Mouse (Mus musculus) heart, embryonic 12.5 days (tissue): Measurements from ENCODE around the gene Zfp335. TPM values are rescaled to one million over a fixed set of nuclear protein-coding genes. Genes with fewer than 3 reads are reported as not detected.

ENCODE experiments used
- ATAC-seq: fragments of 200-750 bp; cut with Nextera tagmentation; 2 replicates; pipeline ENCODE4 v1.8.0; 2017; ENCODE audit warnings: moderate TSS enrichment, moderate library complexity; ENCODE audit not compliant: insufficient number of reproducible peaks, low FRiP score
- H3K27ac ChIP-seq: fragments of 300-500 bp; sonication (generic); 2 replicates; pipeline ENCODE4 v1.5.1; 2016; ENCODE audit warnings: mild to moderate bottlenecking, moderate library complexity; ENCODE audit not compliant: poor library complexity, severe bottlenecking
- H3K27me3 ChIP-seq: fragments of 300-500 bp; sonication (generic); replicated peaks from 2 replicates; pipeline ENCODE4 v1.6.1; 2016; ENCODE audit warnings: mild to moderate bottlenecking, moderate library complexity
- H3K36me3 ChIP-seq: fragments of 300-500 bp; sonication (generic); 2 replicates; pipeline ENCODE4 v1.6.1; 2016; ENCODE audit warnings: mild to moderate bottlenecking, moderate library complexity
- H3K4me1 ChIP-seq: fragments of 300-500 bp; sonication (generic); replicated peaks from 2 replicates; pipeline ENCODE4 v1.6.1; 2016; ENCODE audit warnings: mild to moderate bottlenecking
- H3K4me2 ChIP-seq: fragments of 300-500 bp; sonication (generic); 2 replicates; pipeline ENCODE4 v1.6.1; 2016; ENCODE audit warnings: mild to moderate bottlenecking, moderate library complexity
- H3K4me3 ChIP-seq: fragments of 300-500 bp; sonication (generic); 2 replicates; pipeline ENCODE4 v1.5.1; 2016; ENCODE audit warnings: mild to moderate bottlenecking
- H3K9ac ChIP-seq: fragments of 300-500 bp; sonication (generic); 2 replicates; pipeline ENCODE4 v1.6.1; 2016; ENCODE audit warnings: mild to moderate bottlenecking, moderate library complexity
- H3K9me3 ChIP-seq: fragments of 300-500 bp; sonication (generic); replicated peaks from 2 replicates; pipeline ENCODE4 v1.6.1; 2016; ENCODE audit warnings: mild to moderate bottlenecking, moderate library complexity
- WGBS: fragments of 180-500 bp; shearing (Covaris S2); methylation state at CpG from one replicate; pipeline ENCODE4 v1.1.7; 2016; 5-methylcytosine and 5-hydroxymethylcytosine counted together
- polyA plus RNA-seq: library from polyadenylated mRNA; unstranded; fragments of >200 nt; fragmentation: Nextera tagmentation; extraction: Ambion mirVana; gene quantifications from 2 replicates; pipeline ENCODE4 v1.2.1, GENCODE M21; 2016

Zfp335 gene
- polyA plus RNA-seq, 1 experiment from 2014 or later = 11.4 TPM

- H3K27me3 ChIP-seq = no peaks in the 10 kb centered on the region
- no peak overlapping the region for H3K27ac ChIP-seq
- peaks cover 20% of the 10 kb centered on the region for H3K4me1 ChIP-seq
- WGBS = 94% methylated on average over 5 of the region's 5 CpGs
- no peak overlapping the region for H3K4me3 ChIP-seq
- ATAC-seq = no peak
- H3K36me3 ChIP-seq = peaks cover 64% of the 10 kb centered on the region
- no peak overlapping the region for H3K9ac ChIP-seq
- peaks cover 8% of the 10 kb centered on the region for H3K9me3 ChIP-seq
- H3K4me2 ChIP-seq = no peak overlapping the region
Measured at GRCm38 (mm10) chr2:164908011-164908410, 3.5 kb downstream of the Zfp335 start.

GRCm38 (mm10) chr2:164907511-164907910 lies 4.0 kb downstream of the Zfp335 start:
- H3K27me3 ChIP-seq = no peaks in the 10 kb centered on the region
- H3K4me3 ChIP-seq = no peak overlapping the region
- 96% methylated on average over 12 of the region's 12 CpGs for WGBS
- ATAC-seq = no peak
- no peak overlapping the region for H3K9ac ChIP-seq
- H3K9me3 ChIP-seq = peaks cover 8% of the 10 kb centered on the region
- H3K36me3 ChIP-seq = peaks cover 70% of the 10 kb centered on the region
- no peak overlapping the region for H3K27ac ChIP-seq
- peaks cover 19% of the 10 kb centered on the region for H3K4me1 ChIP-seq
- no peak overlapping the region for H3K4me2 ChIP-seq

DNA sequence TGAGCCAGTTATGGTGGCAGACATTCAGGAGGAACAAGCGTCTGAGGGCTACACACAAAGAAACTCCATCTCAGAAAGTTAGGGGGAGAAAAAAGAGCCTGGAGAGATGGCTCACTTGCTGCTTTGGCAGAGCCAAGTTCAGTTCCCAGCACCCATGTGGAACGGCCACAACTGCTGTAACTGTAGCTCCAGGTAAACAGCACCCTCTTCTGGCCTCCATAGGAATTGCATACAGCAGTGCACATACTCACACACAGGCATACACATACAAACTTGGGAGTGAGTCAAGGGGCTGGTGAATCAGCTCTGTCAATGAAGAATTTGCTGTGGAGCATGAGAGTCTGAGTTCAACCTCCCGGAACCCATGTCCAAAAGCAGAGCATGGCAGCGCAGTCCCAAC lies 5.5 kb downstream of the Zfp335 start:
- peaks cover 14% of the 10 kb centered on the region for H3K4me1 ChIP-seq
- H3K4me2 ChIP-seq = no peak overlapping the region
- peaks cover 8% of the 10 kb centered on the region for H3K9me3 ChIP-seq
- 96% methylated on average over 4 of the region's 4 CpGs for WGBS
- H3K27me3 ChIP-seq = no peaks in the 10 kb centered on the region
- no peak overlapping the region for H3K4me3 ChIP-seq
- no peak overlapping the region for H3K27ac ChIP-seq
- ATAC-seq = no peak
- peaks cover 84% of the 10 kb centered on the region for H3K36me3 ChIP-seq
- no peak overlapping the region for H3K9ac ChIP-seq

GRCm38 (mm10) chr2:164903496-164903895 lies 8.1 kb downstream of the Zfp335 start:
- H3K4me2 ChIP-seq = no peak overlapping the region
- no peak overlapping the region for H3K27ac ChIP-seq
- H3K27me3 ChIP-seq = no peaks in the 10 kb centered on the region
- peaks cover 8% of the 10 kb centered on the region for H3K9me3 ChIP-seq
- H3K4me1 ChIP-seq = no peaks in the 10 kb centered on the region
- H3K36me3 ChIP-seq = peaks cover 100% of the 10 kb centered on the region
- ATAC-seq = no peak
- 67% methylated on average over 1 of the region's 1 CpGs for WGBS
- no peak overlapping the region for H3K9ac ChIP-seq
- no peak overlapping the region for H3K4me3 ChIP-seq

DNA sequence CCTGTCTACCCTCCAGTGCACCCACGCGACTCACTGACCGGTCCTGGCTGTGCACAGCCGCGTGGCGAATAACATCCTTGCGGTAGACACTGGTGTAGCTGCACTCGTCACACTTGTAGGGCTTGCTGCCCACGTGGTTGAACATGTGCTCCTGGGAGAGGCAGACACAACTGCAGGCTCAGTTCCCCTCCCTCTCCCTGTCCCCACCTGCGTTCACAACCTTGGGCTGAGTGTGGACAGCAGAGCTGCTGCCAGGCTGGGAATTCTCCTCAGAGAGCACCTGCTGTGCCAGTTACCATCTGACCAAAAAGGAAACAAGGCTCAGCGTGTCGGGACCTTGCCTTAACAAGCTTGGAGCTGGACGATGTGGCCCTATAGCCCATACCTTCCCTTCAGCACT lies 10.2 kb downstream of the Zfp335 start:
- WGBS = 90% methylated on average over 13 of the region's 13 CpGs
- Histone ChIP-seq H3K9me3 (peaks cover 5% of the 10 kb centered on the region), H3K4me3 (no peak overlapping the region), H3K9ac (no peak overlapping the region), H3K4me1 (no peaks in the 10 kb centered on the region), H3K4me2 (no peak overlapping the region), H3K27ac (no peak overlapping the region), H3K36me3 (peaks cover 99% of the 10 kb centered on the region), H3K27me3 (no peaks in the 10 kb centered on the region)
- ATAC-seq = no peak

DNA sequence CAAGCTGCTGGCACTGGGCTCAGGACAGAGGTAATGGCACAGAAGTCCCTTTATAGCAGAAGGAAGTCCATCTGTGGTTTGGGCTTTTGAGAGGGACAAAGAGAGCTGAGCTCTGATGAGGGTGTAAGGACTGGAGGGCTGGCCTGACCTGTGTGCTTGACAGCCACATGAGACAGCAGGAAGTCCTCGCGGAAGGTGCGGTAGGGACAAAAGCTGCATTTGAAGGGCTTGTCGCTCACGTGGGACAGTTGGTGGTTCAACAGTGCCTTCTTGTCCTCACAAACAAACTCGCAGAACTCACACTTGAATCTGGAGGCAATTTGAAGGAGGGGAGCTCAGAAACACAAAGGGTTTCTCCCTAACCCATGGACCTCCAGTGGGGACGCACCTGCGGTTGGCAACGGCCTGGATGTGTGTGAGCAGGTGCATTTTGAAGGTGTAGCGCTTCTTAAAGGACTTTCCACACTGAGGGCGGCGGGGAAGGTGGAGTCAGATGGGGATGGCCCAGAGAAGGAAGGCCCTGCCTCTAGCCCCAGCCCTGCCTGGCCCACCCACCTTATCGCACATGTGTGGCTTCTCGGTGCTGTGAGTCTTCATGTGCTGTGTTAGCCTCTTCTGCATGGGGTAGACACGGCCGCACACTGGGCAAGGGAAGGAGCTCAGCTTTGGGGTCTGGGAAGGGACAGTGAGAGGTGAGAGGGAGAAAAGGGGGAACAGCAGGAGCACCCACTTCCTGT lies 11.7 kb downstream of the Zfp335 start:
- Histone ChIP-seq H3K36me3 (peaks cover 99% of the 10 kb centered on the region), H3K9me3 (peaks cover 7% of the 10 kb centered on the region; the same call in 1 of the 2 replicates), H3K4me1 (no peaks in the 10 kb centered on the region), H3K9ac (no peak overlapping the region), H3K27me3 (no peaks in the 10 kb centered on the region), H3K4me2 (no peak overlapping the region), H3K27ac (no peak overlapping the region), H3K4me3 (no peak overlapping the region)
- ATAC-seq = no peak
- WGBS = 93% methylated on average over 16 of the region's 16 CpGs

DNA sequence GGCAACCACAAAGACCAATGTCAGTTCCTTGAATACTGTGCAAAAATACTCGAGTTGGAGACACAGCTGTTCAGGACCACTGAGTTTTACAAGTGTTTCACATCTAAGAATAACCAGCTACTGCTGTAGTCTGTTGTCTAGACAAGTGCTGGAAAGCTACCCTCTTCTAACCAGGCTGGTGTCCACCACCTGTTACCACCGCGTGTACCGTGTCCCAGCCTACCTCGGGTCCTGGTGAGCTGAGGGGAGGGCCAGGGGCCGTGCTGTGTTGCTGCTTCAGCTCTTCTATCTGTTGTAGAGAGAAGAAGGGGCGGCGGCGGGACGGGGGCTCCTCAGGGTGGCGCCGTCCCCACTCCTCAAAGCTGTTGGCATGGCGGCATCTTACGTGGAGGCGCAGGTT lies 12.5 kb downstream of the Zfp335 start:
- no peak overlapping the region for H3K9ac ChIP-seq
- no peaks in the 10 kb centered on the region for H3K4me1 ChIP-seq
- peaks cover 7% of the 10 kb centered on the region; the same call in 1 of the 2 replicates for H3K9me3 ChIP-seq
- no peaks in the 10 kb centered on the region for H3K27me3 ChIP-seq
- H3K36me3 ChIP-seq = peaks cover 99% of the 10 kb centered on the region
- no peak overlapping the region for H3K4me3 ChIP-seq
- no peak overlapping the region for H3K4me2 ChIP-seq
- H3K27ac ChIP-seq = no peak overlapping the region
- WGBS = 92% methylated on average over 15 of the region's 15 CpGs
- no peak for ATAC-seq

- H3K27me3 ChIP-seq = no peaks in the 10 kb centered on the region
- H3K9me3 ChIP-seq = peaks cover 7% of the 10 kb centered on the region; the same call in 1 of the 2 replicates
- H3K4me3 ChIP-seq = no peak overlapping the region
- 94% methylated on average over 7 of the region's 7 CpGs for WGBS
- H3K9ac ChIP-seq = no peak overlapping the region
- peaks cover 99% of the 10 kb centered on the region for H3K36me3 ChIP-seq
- H3K27ac ChIP-seq = no peak overlapping the region
- no peak overlapping the region for H3K4me2 ChIP-seq
- ATAC-seq = no peak
- no peaks in the 10 kb centered on the region for H3K4me1 ChIP-seq
Measured at GRCm38 (mm10) chr2:164898008-164898407, 13.5 kb downstream of the Zfp335 start.

GRCm38 (mm10) chr2:164895885-164896284 lies 15.7 kb downstream of the Zfp335 start:
- no peak overlapping the region for H3K9ac ChIP-seq
- no peak overlapping the region for H3K4me3 ChIP-seq
- H3K27me3 ChIP-seq = no peaks in the 10 kb centered on the region
- H3K27ac ChIP-seq = no peak overlapping the region
- H3K36me3 ChIP-seq = peaks cover 99% of the 10 kb centered on the region
- WGBS = 90% methylated on average over 6 of the region's 6 CpGs
- no peaks in the 10 kb centered on the region for H3K4me1 ChIP-seq
- no peak for ATAC-seq
- H3K9me3 ChIP-seq = peaks cover 7% of the 10 kb centered on the region; the same call in 1 of the 2 replicates
- H3K4me2 ChIP-seq = no peak overlapping the region

- Histone ChIP-seq H3K27me3 (no peaks in the 10 kb centered on the region), H3K4me2 (no peak overlapping the region), H3K36me3 (peaks cover 99% of the 10 kb centered on the region), H3K9me3 (peaks cover 7% of the 10 kb centered on the region; the same call in 1 of the 2 replicates), H3K9ac (no peak overlapping the region), H3K27ac (no peak overlapping the region), H3K4me3 (no peak overlapping the region), H3K4me1 (no peaks in the 10 kb centered on the region)
- 77% methylated on average over 1 of the region's 1 CpGs for WGBS
- no peak for ATAC-seq
Measured at GRCm38 (mm10) chr2:164894644-164895043, 16.9 kb downstream of the Zfp335 start.

DNA sequence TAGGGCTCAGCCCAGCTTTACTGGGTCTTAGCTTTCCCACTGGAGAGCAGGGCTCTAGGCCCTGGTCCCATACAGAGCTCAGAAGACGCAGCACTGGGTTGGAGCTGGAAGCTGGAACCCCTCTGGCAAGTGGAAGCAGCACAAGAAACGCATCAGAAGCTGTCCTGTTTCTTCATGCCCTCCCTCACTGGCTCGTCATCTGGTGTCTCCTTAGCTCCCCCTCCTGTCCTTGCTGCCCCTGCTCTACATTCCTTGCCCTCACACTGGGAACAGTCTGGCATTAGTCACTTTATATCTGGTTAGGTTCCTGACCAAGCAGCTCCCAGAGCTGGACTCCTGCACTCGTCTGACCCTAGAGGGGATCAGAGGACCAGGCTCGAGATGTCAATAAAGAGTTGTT lies 17.5 kb downstream of the Zfp335 start:
- Histone ChIP-seq H3K27me3 (no peaks in the 10 kb centered on the region), H3K9me3 (peaks cover 7% of the 10 kb centered on the region; the same call in 1 of the 2 replicates), H3K4me3 (no peak overlapping the region), H3K4me2 (no peak overlapping the region), H3K9ac (no peak overlapping the region), H3K36me3 (peaks cover 99% of the 10 kb centered on the region), H3K27ac (no peak overlapping the region), H3K4me1 (no peaks in the 10 kb centered on the region)
- 62% methylated on average over 5 of the region's 5 CpGs for WGBS
- no peak for ATAC-seq
